In genomic region chr17:54155801-54156200, GRCm38 (mm10) we compare ENCODE assay signal across 28 mouse cellular contexts.
"Had no signal": no experiment of that assay in that cellular context is flagged by ENCODE, and none has a peak within 500 bp of the region (broad histone marks: within the 10 kb centered on the region; RNA-seq: fewer than 3 reads in every experiment).

No protein-coding gene starts in this region.

- H3K4me1 ChIP-seq: heart, embryonic 10.5 days; heart, embryonic 12.5 days; hindbrain, embryonic 10.5 days; hindbrain, embryonic 12.5 days; intestine, embryonic 15.5 days; limb, embryonic 13.5 days; limb, embryonic 15.5 days; liver, embryonic 13.5 days; liver, embryonic 15.5 days had no signal

- H3K36me3 ChIP-seq: heart, embryonic 10.5 days; heart, embryonic 12.5 days; hindbrain, embryonic 10.5 days; hindbrain, embryonic 12.5 days; intestine, embryonic 15.5 days; limb, embryonic 13.5 days; limb, embryonic 15.5 days; liver, embryonic 13.5 days; liver, embryonic 15.5 days had no signal

- H3K27me3 ChIP-seq: heart, embryonic 12.5 days; hindbrain, embryonic 12.5 days; intestine, embryonic 15.5 days; limb, embryonic 13.5 days; limb, embryonic 15.5 days; liver, embryonic 13.5 days; liver, embryonic 15.5 days had no signal

- ATAC-seq: hindbrain, embryonic 16.5 days; inflammation-experienced regulatory T-cells, adult 6 months; intestine, embryonic 15.5 days; intestine, postnatal 0 days had no signal

- H3K9me3 ChIP-seq: heart, embryonic 10.5 days; hindbrain, embryonic 12.5 days; intestine, embryonic 15.5 days; limb, embryonic 13.5 days; limb, embryonic 15.5 days; liver, embryonic 15.5 days had no signal

- H3K4me3 ChIP-seq: gastrocnemius, adult 2 months; heart, embryonic 10.5 days; heart, embryonic 12.5 days; hindbrain, embryonic 10.5 days; hindbrain, embryonic 12.5 days; intestine, embryonic 15.5 days; layer of hippocampus, adult 2 months; limb, embryonic 13.5 days; limb, embryonic 15.5 days; liver, embryonic 13.5 days; liver, embryonic 15.5 days had no signal

- H3K9ac ChIP-seq: heart, embryonic 12.5 days; hindbrain, embryonic 12.5 days; hindbrain, embryonic 14.5 days; intestine, embryonic 15.5 days; limb, embryonic 13.5 days; limb, embryonic 15.5 days; liver, embryonic 13.5 days; liver, embryonic 15.5 days had no signal

- H3K27ac ChIP-seq: gastrocnemius, adult 2 months; heart, embryonic 10.5 days; hindbrain, embryonic 10.5 days; hindbrain, embryonic 12.5 days; hindbrain, embryonic 14.5 days; intestine, embryonic 15.5 days; layer of hippocampus, adult 2 months; limb, embryonic 13.5 days; limb, embryonic 15.5 days; liver, embryonic 13.5 days; liver, embryonic 15.5 days had no signal

- DNase-seq: gastrocnemius, adult 2 months; gastrocnemius, postnatal 10 days; gastrocnemius, postnatal 25 days; heart, adult 18-20 months; heart, postnatal 10 days; heart, postnatal 4 days; kidney, adult 18-20 months; kidney, adult 8-10 months; kidney, postnatal 10 days; kidney, postnatal 25 days; kidney, postnatal 4 days; layer of hippocampus, adult 9-11 months; layer of hippocampus, postnatal 36 days; left cerebral cortex, postnatal 4 days; liver, embryonic 13.5 days had no signal

- H3K4me2 ChIP-seq: heart, embryonic 12.5 days; hindbrain, embryonic 12.5 days; hindbrain, embryonic 14.5 days; intestine, embryonic 15.5 days; limb, embryonic 13.5 days; limb, embryonic 15.5 days; liver, embryonic 13.5 days; liver, embryonic 15.5 days had no signal
